Mouse (Mus musculus) MN1 (cell line): ENCODE data around the gene Cuedc1.

Experiments used
- DNase-seq: peaks from one replicate; pipeline ENCODE4 v3.0.0-alpha.2; 2016; ENCODE audit warnings: low spot score

The Cuedc1 gene

DNA sequence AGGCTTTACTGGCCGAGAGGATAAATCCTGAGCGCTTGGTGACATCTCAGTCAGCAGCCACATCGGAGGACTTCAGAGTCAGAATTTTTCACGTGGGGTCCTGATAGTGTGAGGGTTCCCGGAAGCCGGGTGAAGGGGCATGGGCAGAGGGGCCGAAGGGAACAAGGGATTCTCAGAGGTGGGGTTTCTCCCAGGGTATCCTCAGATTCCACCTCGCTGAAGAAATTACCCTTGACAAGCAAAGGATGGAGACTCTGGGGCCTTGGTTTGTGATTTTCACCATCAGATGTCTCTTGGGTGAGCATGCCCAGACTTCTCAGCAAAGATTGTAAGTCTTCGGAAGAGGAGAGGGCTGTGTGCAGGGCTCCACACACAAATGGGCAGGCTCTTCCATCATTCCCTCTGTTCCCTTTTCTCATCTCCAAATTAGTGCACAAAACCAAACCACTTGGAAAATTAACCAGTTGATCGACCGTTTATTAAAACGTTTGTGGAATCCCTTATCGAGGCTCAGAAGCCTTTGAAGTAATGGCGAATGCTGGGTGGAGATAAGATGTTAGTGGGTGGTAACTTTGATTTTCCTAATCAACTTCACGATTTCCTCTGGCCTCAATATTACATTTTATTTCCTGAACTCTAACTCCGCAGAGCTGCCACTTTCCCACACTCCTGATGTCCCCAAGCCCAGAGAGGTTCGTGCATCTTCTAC, at the start of gene Cuedc1:
Gene Cuedc1 (plus strand): TSS at position 38 of the 709 bp plus-strand sequence.
- DNase-seq: no peak

DNA sequence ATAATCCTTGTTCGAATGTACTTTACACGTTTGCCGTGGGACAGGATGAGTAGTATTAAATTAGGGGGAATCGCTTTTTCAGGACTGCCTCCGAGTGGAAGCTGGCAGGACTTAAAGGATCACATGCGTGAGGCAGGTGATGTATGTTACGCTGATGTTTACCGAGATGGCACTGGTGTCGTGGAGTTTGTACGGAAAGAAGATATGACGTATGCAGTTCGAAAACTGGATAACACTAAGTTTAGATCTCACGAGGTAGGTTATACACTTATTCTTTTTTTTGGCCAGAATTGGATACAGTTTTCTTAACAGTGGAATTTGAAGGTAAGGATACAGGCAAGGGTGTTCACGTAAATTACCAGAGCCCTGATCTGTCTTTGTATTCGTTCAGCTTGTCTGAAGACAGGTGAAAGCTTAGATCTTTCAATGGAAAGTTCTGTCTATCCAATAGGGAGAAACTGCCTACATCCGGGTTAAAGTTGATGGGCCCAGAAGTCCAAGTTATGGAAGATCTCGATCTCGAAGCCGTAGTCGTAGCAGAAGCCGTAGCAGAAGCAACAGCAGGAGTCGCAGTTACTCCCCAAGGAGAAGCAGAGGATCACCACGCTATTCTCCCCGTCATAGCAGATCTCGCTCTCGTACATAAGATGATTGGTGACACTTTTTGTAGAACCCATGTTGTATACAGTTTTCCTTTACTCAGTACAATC, 48.7 kb upstream of the Cuedc1 start:
- DNase-seq: peak; percentile 42

DNA sequence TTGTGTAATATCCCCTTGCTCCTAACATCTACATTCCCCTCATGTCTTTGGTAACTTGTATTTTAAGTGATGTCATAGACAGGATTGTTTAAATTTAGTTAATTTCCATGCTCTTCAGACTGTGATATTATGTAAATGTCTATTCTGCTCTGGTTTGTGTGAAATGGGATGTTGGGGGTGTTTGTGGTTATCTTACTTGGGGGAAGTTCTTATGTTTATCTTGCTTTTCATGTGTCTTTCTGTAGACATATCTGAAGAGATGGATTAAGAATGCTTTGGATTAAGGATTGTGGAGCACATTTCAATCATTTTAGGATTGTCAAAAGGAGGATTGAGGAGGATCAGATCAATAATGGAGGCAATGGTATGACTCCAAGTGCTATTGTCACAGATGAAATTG, 48.1 kb upstream of the Cuedc1 start:
- DNase-seq: no peak

DNA sequence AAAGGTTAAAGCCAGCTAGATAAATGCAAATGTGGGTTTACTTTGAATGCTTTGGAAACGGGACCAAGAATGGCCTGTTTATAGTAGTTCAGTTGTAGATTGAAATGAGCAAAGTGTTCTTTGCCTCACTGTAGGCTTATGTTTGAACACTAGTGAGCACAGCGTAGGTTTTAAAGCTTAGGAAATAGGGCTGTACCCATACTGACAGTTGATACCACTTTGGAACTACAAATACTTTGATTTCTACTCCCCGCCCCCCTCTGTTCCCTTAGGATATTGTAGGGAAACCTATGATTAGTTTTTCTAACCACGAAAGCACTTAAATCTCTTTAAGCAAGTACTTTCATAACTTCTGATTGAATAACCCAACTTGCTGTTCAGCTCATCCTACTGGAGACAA, 45.2 kb upstream of the Cuedc1 start:
- DNase-seq: no peak

DNA sequence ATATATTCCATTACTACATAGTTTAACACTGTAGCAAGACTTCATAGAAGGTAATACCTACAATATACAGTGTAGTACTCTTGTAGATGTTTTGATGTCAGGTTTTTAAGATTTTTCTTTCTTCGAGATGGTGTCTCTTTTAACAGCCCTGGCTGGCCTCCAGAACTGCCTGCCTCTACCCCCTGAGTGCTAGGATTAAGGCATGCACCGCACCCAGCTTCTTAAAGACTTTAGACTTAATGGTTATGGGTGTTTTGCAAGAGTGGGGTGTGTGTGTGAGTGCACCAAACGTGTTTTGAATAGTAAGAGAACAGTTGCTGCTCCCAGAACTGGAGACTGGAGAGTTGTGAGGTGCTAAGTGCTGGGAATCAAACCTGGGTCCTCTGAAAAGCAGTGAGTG, 44.0 kb upstream of the Cuedc1 start:
- no peak for DNase-seq

DNA sequence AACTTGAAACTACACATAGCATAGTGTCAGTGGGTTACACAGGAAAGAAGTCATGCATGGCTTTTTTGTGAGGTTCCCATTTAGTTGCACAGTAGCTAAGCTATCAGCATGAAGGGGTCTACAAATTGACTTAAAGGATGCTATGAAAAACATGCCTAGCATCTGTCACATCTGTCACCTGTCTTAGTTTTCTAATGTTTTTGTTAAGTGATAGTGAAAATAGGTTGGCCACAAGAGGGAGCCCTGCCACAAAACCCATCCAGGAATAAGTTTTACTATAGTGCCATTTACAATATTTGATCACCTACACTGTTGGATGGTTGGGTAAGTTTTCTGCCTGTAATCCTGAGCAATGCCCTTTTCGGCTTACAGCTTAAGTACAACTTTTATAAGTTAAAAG, 43.3 kb upstream of the Cuedc1 start:
- peak; percentile 70 for DNase-seq

DNA sequence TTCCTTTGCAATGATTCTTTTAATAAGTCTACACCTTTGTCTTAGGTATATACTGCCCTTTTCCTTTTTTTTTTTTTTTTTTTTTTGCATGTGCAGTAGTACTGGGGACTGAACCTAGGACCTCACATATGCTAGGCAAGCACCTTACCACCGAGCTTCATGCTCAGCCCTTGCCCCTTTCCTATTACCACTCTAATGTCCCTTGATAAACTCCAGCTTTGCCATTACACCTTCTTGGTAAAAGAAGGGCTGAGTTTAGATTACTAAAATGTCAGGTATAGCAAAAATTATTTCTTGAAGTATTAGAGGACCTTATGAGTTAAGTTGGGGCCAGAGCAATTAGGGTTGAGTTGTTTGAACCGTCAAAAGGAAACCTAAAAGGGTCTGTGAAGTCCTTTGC, 42.1 kb upstream of the Cuedc1 start:
- DNase-seq: no peak

DNA sequence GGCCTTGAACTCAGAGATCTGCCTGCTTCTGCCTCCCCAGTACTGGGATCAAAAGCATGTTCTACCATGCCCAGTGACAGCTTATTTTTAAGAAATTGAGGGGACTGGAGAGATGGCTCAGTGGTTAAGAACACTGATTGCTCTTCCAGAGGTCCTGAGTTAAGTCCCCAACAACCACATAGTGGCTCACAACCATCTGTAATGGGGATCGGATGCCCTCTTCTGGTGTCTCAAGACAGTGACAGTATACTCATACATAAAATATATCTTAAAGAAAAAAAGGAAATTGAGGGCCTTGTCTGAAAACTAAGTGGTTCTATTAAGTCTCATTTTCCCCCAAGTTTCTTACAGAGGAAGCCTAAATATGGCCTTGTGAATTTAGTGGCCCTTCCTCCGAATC, 40.1 kb upstream of the Cuedc1 start:
- DNase-seq: no peak

DNA sequence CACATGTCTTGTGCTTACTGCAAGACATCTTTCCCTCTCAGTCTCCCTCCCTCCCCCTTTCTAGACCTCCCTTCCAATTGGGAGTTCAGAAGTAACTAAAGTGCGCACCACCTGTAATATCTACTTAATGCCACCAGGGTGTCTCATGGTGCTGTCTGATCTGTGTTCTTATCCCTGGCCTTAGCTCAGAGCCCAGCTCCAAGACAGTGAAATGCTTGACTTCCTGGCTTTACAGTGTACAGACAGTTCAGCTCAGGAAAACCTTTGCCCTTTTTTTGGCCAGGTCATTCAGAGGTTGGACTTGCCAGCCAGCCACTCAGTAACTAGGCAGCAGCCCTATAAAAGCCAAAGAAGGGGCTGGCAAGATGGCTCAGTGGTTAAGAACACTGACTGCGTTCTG, 38.7 kb upstream of the Cuedc1 start:
- peak; percentile 80 for DNase-seq

DNA sequence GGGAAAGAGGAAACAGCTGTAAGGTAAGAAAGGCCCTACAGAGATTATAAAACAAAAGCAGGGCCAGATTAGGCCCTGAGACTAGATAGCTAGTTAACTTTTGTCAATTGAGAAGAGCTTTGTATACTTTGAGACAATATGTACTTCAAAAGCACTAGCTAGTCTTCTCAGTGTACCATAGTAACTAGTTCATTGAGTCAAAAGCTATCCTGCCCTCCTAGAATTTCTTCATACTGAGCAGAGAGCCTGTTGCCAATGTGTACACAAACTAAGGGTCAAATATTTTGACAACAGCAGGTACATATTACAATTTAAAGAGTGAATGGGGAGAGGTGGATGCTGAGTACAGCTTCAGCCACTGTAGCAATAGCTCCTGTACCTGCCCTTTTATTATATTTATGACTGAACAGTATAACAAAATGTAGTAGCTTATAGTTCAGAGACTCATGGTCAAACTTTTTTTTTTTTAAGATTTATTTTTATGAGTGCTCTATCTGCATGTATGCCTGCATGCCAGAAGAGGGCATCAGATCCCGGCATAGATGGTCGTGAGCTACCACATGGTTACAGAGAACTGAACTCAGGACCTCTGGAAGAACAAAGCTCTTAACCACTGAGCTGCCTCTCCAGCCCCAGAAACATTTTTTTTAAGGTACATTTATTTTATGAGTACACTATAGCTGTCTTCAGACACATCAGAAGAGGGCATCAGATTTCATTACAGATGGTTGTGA, 35.8 kb upstream of the Cuedc1 start:
- no peak for DNase-seq

DNA sequence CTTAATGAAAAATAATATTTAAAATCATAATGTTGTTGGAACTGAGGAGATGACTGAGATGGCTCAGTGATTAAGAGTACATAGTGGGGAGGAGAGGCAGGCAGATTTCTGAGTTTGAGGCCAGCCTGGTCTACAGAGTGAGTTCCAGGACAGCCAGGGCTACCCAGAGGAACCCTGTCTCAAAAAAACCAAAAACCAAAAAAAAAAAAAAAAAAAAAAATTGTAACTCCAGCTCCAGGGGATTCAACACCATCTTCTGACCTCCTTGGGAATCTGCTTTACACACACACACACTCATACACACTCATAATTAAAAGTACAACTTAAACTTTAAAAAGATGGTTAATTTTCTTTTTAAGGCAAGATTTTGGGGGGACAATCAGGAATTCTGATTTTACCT, 32.1 kb upstream of the Cuedc1 start:
- no peak for DNase-seq

DNA sequence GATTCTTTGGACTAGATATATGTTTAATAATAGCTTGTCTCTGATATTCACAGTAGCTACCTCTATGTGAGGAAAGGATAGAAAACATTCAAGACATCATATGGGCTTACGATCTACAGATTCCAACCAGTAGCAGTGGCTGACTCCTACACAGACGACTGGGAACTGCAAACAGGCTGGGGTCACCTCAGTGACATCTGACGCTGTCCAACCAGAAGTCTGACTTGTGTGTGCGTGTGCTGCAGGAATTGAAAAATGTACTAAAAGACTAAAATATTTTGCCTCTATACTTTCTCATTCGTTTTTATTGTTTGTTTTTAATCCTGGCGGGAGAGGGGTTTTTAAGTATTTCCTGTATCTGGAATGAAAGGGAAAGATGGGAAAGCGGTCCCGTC, 30.7 kb upstream of the Cuedc1 start:
- peak; percentile 41 for DNase-seq

DNA sequence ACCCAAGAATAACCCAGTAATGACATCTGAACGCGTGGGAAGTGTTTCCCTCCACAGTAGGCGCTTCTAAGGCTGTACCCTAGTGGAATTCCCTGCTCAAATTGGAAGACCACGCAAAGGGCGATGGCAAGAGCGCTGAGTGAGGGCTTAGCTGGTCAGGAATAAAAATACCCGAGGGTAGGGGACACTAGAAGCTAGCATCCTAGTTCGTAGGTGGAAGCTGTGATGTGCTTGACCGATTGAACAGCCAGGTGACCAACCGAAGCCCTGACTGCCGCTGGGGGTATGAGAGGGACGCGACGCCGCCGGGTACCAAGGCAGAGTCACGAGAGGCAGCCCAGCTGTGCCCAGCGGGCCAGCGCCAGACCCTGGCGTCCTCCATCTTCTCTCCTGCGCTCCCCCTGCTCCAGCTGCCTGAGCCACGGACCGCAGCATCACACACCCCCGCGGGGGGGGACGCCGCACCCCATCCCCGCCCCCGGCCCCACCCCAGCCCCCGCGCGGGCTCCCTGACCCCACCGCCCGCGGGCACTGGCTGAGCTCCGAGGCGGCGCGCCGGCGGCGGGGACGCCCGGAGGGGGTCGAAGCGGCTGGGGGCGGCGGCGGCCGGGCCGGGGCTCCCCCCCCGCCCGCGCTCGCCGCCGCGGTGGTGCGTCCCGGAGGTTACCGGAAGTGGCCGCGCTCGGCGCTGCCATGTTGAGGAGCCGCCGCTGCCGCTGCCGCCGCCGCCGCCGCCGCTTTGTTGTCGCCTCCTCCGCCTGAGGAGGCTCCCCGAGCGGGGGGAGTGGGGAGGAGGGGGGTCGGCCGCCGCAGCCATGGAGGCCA, 30.1 kb upstream of the Cuedc1 start, which contains the start of gene Vezf1:
Gene Vezf1 (plus strand): TSS at position 694 of the 825 bp plus-strand sequence.
- peak; percentile 80 for DNase-seq

DNA sequence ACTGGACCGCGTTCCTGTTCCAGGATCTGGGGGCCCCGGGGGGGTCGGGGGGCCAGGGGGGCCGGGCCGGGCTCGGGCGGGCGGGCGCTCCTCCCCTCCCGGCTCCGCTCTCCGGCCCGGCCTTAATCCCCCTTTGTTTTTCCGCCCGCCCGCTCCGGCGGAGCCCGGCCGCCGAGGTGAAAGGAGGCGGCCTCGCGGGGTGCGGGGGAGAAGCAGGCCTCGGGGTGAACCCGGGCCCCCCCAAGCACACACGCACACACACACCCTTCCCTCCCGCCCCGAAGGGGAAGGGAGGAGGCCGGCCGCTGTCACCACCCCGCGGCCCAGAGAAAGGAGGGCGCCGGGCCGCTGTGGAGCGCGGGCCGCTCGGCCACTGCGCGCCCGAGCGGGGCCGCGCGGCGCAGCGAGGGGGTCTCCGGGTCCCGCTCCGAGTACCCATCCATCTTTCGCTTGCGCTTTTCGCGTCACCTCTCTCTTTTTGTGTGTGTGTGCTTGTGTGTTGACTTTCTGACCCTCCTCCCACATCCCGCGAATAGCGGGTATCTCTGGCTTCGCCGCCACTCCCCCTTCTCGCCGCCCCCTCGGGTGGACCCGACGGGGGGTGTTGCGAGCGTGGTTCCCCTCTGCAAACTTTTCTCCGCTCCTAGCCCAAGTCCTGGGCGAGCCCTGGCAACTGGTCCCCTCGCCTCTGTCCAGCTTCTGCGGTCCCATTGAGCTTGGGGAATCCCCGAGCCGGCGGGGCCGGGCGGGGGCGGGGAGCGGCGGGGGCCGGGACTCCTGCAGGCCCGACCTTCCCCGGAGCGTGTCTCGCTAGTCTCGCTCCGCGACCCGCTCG, 29.2 kb upstream of the Cuedc1 start:
- DNase-seq: peak; percentile 58

DNA sequence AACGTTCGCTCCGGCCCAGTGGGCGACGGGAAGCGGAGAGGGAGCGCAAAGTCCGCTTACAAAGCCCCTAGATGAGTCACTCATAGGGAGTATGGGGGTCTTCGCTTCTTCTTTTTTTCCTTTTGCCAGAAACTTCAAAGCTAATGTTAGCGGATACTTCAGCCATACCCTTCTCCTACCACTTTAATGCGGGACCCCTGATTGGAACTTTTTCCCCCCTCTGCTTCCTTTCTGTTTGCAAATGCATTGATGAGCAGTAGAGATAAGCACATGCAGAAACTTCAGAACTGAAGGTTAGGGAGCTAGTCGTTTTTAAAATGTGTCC, 28.6 kb upstream of the Cuedc1 start:
- DNase-seq: no peak

DNA sequence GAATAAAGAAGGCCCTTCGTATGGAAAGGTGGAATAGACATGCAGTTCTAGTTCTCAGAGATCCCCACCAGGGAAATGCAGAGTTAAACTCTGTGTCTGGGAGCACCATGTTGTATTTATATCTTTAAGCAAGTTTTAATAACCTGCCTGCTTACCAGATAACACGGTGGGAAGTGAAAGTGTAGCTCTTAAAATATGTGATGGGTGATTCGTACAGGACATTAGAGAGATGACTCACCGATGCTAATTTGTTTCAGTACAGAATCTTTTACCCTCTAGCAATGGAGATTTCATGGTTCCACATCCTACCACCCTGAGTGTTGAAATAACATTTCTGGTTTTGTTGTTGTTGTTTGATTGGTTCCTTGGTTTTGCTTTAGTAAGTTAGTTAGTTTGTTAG, 27.5 kb upstream of the Cuedc1 start:
- DNase-seq: no peak

DNA sequence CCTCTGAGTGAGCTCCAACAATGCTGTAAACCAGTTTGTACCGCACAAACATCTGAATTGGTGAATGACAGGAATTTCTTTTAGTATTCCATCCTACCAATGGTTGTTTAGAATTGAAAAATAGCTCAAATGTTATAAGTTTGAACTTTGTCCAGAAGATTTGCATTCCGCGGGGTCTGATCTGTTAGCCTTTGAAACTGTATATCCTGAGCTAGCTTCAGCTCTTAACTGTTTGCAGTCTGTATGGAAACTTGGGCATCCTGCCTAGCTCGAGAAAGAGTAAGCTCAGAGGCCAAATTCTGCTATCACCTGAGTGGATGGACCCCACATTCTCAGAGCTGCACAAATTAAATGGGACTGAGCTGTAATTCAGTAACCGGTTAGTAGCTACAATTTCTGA, 26.7 kb upstream of the Cuedc1 start:
- no peak for DNase-seq

DNA sequence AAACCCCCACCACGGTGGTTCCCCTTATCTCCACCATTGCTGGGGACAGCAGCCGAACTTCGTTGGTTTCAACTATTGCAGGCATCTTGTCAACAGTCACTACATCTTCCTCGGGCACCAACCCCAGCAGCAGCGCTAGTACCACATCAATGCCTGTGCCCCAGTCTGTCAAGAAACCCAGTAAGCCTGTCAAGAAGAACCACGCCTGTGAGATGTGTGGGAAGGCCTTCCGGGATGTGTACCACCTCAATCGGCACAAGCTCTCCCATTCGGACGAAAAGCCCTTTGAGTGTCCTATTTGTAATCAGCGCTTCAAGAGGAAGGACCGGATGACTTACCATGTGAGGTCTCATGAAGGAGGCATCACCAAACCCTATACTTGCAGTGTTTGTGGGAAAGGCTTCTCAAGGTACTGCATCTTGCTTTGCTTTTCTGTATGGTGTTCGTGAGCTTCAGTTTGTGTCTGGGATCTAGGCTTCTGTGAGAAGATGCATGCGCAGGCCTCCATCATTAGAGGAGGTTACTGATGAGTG, 24.4 kb upstream of the Cuedc1 start:
- DNase-seq: no peak

DNA sequence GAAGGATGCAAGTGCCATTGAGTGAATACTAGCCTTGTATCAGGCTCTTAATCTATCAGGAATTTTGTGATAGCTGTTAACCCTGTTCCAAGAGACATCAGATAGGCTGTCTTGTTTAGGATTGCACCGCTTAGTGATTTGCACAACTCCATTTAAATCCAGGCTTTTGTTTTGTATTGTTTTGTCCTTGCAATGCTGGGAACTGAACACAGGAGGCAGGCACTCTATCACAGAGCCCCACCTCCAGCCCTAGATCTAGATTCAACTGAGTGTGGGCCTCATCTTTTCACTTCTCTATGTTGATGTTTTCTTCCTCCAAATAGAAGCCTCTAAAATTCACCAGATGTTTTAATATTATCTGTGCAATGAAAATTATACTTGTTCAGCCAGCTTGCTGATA, 22.2 kb upstream of the Cuedc1 start:
- no peak for DNase-seq

DNA sequence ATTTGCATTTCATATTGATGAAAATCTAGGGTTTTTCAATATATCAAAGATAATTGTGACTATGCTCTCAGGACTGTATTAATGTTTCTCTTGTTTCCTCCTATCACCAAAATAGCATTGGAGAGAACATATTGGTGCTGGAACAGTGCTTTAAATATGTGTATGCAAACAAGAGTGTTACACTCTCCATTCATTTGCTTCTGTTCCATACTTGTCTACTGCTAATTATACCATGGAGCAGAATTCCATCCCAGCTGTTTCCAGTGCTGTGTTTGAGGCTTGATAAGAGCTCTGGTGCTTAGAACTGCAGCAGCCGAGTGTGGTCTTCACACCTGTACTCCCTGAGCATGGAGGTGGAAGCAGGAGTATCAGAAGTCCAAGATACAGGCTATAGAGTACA, 21.5 kb upstream of the Cuedc1 start:
- DNase-seq: no peak

DNA sequence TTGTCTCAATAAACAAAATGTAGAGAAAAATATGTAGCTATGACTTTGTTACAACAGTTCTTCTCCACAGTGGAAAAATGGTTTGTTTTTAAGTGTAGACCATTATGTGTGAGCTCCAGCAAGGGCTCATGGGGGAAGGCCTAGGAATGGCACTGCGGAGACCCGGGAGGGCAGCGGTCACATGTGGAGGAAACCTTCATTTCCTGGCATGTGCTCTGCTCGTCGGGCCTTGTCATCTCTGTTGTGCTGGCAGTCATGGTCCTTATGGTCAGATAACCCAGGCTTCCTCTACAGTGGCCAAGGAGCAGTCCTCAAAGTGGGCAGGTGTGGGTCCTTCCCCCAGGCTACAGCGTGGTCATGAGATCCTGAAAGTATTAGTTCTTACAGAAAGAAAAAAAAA, 14.2 kb upstream of the Cuedc1 start:
- DNase-seq: no peak
